Mouse (Mus musculus) forebrain, embryonic 15.5 days (tissue): ENCODE results near the gene Crlf3. TPM values are rescaled to one million over a fixed set of nuclear protein-coding genes. Genes with fewer than 3 reads are reported as not detected.
"Not testable (repeated sequence)": the region's sequence is repeated elsewhere in the genome, so short reads cannot be mapped to it uniquely, and the experiment has no call there.

Experiments
- ATAC-seq: fragments of 200-750 bp; cut with Nextera tagmentation; replicated peaks from 2 replicates; pipeline ENCODE4 v1.8.0; 2017; ENCODE audit warnings: mild to moderate bottlenecking, moderate TSS enrichment, moderate library complexity
- H3K27ac ChIP-seq: fragments of 300-500 bp; sonication (generic); replicated peaks from 2 replicates; pipeline ENCODE4 v1.5.1; 2015; ENCODE audit warnings: mild to moderate bottlenecking, inconsistent platforms
- H3K27me3 ChIP-seq: fragments of 300-500 bp; sonication (generic); 2 replicates; pipeline ENCODE4 v1.6.1; 2015; ENCODE audit warnings: inconsistent platforms
- H3K36me3 ChIP-seq: fragments of 300-500 bp; sonication (generic); 2 replicates; pipeline ENCODE4 v1.6.1; 2015; ENCODE audit warnings: mild to moderate bottlenecking, inconsistent platforms
- H3K4me1 ChIP-seq: fragments of 300-500 bp; sonication (generic); 2 replicates; pipeline ENCODE4 v1.6.1; 2015; ENCODE audit warnings: inconsistent platforms
- H3K4me2 ChIP-seq: fragments of 300-500 bp; sonication (generic); replicated peaks from 2 replicates; pipeline ENCODE4 v1.6.1; 2015; ENCODE audit warnings: mild to moderate bottlenecking, inconsistent platforms
- H3K4me3 ChIP-seq: fragments of 300-500 bp; sonication (generic); 2 replicates; pipeline ENCODE4 v1.5.1; 2015; ENCODE audit warnings: mild to moderate bottlenecking, inconsistent platforms
- H3K9ac ChIP-seq: fragments of 300-500 bp; sonication (generic); replicated peaks from 2 replicates; pipeline ENCODE4 v1.6.1; 2015; ENCODE audit warnings: mild to moderate bottlenecking, inconsistent platforms
- H3K9me3 ChIP-seq: fragments of 300-500 bp; sonication (generic); 2 replicates; pipeline ENCODE4 v1.6.1; 2016; ENCODE audit warnings: inconsistent platforms
- WGBS: fragments of 180-500 bp; shearing (Covaris S2); methylation state at CpG from one replicate; pipeline ENCODE4 v1.1.7; 2015; ENCODE audit warnings: mixed read lengths; 5-methylcytosine and 5-hydroxymethylcytosine counted together
- polyA plus RNA-seq: library from polyadenylated mRNA; unstranded; fragments of >200 nt; fragmentation: Nextera tagmentation; extraction: Ambion mirVana; gene quantifications from 2 replicates; pipeline ENCODE4 v1.2.1, GENCODE M21; 2015

The Crlf3 gene
- polyA plus RNA-seq, 1 experiment from 2014 or later = 19.6 TPM

- Histone ChIP-seq H3K4me1 (peaks cover 17% of the 10 kb centered on the region), H3K9ac (no peak overlapping the region), H3K9me3 (no peaks in the 10 kb centered on the region), H3K4me3 (peak overlapping the region; percentile 62; the same call in 1 of the 2 replicates), H3K4me2 (peak overlapping the region; percentile 75; the same call in 1 of the 2 replicates), H3K27me3 (no peaks in the 10 kb centered on the region), H3K27ac (no peak overlapping the region; the same call in 1 of the 2 replicates), H3K36me3 (no peaks in the 10 kb centered on the region)
- 88% methylated on average over 7 of the region's 7 CpGs for whole genome bisulfite sequencing
- ATAC-seq = no peak
These were observed 1.1 kb upstream of the Crlf3 start for GRCm38 (mm10) chr11:80081786-80082319.

GRCm38 (mm10) chr11:80080381-80080825, 388 bp downstream of the Crlf3 start:
- H3K27me3 ChIP-seq = no peaks in the 10 kb centered on the region
- peak overlapping the region; percentile 75 for H3K4me2 ChIP-seq
- peak; percentile 79 for ATAC-seq
- H3K27ac ChIP-seq = peak overlapping the region; percentile 80
- peaks cover 17% of the 10 kb centered on the region for H3K4me1 ChIP-seq
- H3K9me3 ChIP-seq = no peaks in the 10 kb centered on the region
- H3K9ac ChIP-seq = peak overlapping the region; percentile 68
- peak overlapping the region; percentile 62 for H3K4me3 ChIP-seq
- WGBS = 0% methylated on average over 32 of the region's 32 CpGs
- no peaks in the 10 kb centered on the region for H3K36me3 ChIP-seq

GRCm38 (mm10) chr11:80079751-80080150, 1.0 kb downstream of the Crlf3 start:
- no peak for ATAC-seq
- Histone ChIP-seq H3K4me3 (peak overlapping the region; percentile 62), H3K27ac (no peak overlapping the region), H3K9ac (no peak overlapping the region), H3K4me2 (peak overlapping the region; percentile 75), H3K9me3 (no peaks in the 10 kb centered on the region), H3K36me3 (no peaks in the 10 kb centered on the region), H3K4me1 (peaks cover 17% of the 10 kb centered on the region), H3K27me3 (no peaks in the 10 kb centered on the region)
- WGBS = 73% methylated on average over 6 of the region's 6 CpGs

GRCm38 (mm10) chr11:80078831-80079230, 2.0 kb downstream of the Crlf3 start:
- no peak overlapping the region for H3K4me3 ChIP-seq
- H3K4me2 ChIP-seq = no peak overlapping the region
- no peak overlapping the region for H3K9ac ChIP-seq
- peaks cover 17% of the 10 kb centered on the region for H3K4me1 ChIP-seq
- no peak overlapping the region for H3K27ac ChIP-seq
- no peaks in the 10 kb centered on the region for H3K9me3 ChIP-seq
- no peaks in the 10 kb centered on the region for H3K36me3 ChIP-seq
- H3K27me3 ChIP-seq = no peaks in the 10 kb centered on the region
- 18% methylated on average over 1 of the region's 1 CpGs for WGBS
- ATAC-seq = no peak

GRCm38 (mm10) chr11:80077784-80078545, 2.8 kb downstream of the Crlf3 start:
- no peaks in the 10 kb centered on the region for H3K9me3 ChIP-seq
- H3K27ac ChIP-seq = no peak overlapping the region
- no peaks in the 10 kb centered on the region for H3K27me3 ChIP-seq
- H3K36me3 ChIP-seq = no peaks in the 10 kb centered on the region
- ATAC-seq = no peak
- no peak overlapping the region for H3K9ac ChIP-seq
- H3K4me3 ChIP-seq = no peak overlapping the region
- H3K4me1 ChIP-seq = peaks cover 17% of the 10 kb centered on the region
- H3K4me2 ChIP-seq = no peak overlapping the region
- WGBS = 58% methylated on average over 14 of the region's 14 CpGs

GRCm38 (mm10) chr11:80075608-80076277, 5.0 kb downstream of the Crlf3 start:
- Histone ChIP-seq H3K4me1 (peaks cover 10% of the 10 kb centered on the region), H3K27me3 (no peaks in the 10 kb centered on the region), H3K9ac (no peak overlapping the region), H3K9me3 (no peaks in the 10 kb centered on the region), H3K4me3 (no peak overlapping the region), H3K4me2 (no peak overlapping the region), H3K27ac (no peak overlapping the region), H3K36me3 (no peaks in the 10 kb centered on the region)
- ATAC-seq = no peak
- 98% methylated on average over 5 of the region's 5 CpGs for WGBS

- ATAC-seq = no peak
- H3K27ac ChIP-seq = no peak overlapping the region
- no peak overlapping the region for H3K4me2 ChIP-seq
- no peaks in the 10 kb centered on the region; the same call in 1 of the 2 replicates for H3K4me1 ChIP-seq
- H3K4me3 ChIP-seq = no peak overlapping the region
- no peaks in the 10 kb centered on the region for H3K9me3 ChIP-seq
- H3K36me3 ChIP-seq = no peaks in the 10 kb centered on the region
- 93% methylated on average over 3 of the region's 3 CpGs for WGBS
- H3K27me3 ChIP-seq = no peaks in the 10 kb centered on the region
- no peak overlapping the region for H3K9ac ChIP-seq
These were observed 8.4 kb downstream of the Crlf3 start for GRCm38 (mm10) chr11:80072365-80072764.

- 98% methylated on average over 2 of the region's 2 CpGs for WGBS
- H3K27me3 ChIP-seq = no peaks in the 10 kb centered on the region
- H3K4me1 ChIP-seq = no peaks in the 10 kb centered on the region; the same call in 1 of the 2 replicates
- H3K4me2 ChIP-seq = no peak overlapping the region
- no peak overlapping the region for H3K27ac ChIP-seq
- no peaks in the 10 kb centered on the region for H3K36me3 ChIP-seq
- H3K9me3 ChIP-seq = no peaks in the 10 kb centered on the region
- H3K9ac ChIP-seq = no peak overlapping the region
- ATAC-seq = no peak
- no peak overlapping the region for H3K4me3 ChIP-seq
These were observed 9.8 kb downstream of the Crlf3 start for GRCm38 (mm10) chr11:80071039-80071438.

GRCm38 (mm10) chr11:80069815-80070214, 11.0 kb downstream of the Crlf3 start:
- no peak for ATAC-seq

GRCm38 (mm10) chr11:80067558-80067957, 13.2 kb downstream of the Crlf3 start:
- Histone ChIP-seq H3K4me2 (no peak overlapping the region), H3K27me3 (no peaks in the 10 kb centered on the region), H3K4me1 (no peaks in the 10 kb centered on the region; the same call in 1 of the 2 replicates), H3K9ac (no peak overlapping the region), H3K4me3 (no peak overlapping the region), H3K9me3 (no peaks in the 10 kb centered on the region), H3K27ac (no peak overlapping the region), H3K36me3 (no peaks in the 10 kb centered on the region)
- 93% methylated on average over 5 of the region's 5 CpGs for WGBS
- ATAC-seq = no peak

More at GRCm38 (mm10) chr11:80069815-80070214, 11.0 kb downstream of the Crlf3 start:
- Histone ChIP-seq H3K9me3 (no peaks in the 10 kb centered on the region), H3K27me3 (no peaks in the 10 kb centered on the region), H3K4me2 (no peak overlapping the region), H3K4me3 (no peak overlapping the region), H3K4me1 (no peaks in the 10 kb centered on the region; the same call in 1 of the 2 replicates), H3K9ac (no peak overlapping the region), H3K27ac (no peak overlapping the region), H3K36me3 (no peaks in the 10 kb centered on the region)
- WGBS = 51% methylated on average over 3 of the region's 3 CpGs

GRCm38 (mm10) chr11:80066373-80066772, 14.4 kb downstream of the Crlf3 start:
- not testable (repeated sequence) for H3K4me1 ChIP-seq, H3K27ac ChIP-seq, H3K36me3 ChIP-seq, H3K9ac ChIP-seq, ATAC-seq, H3K27me3 ChIP-seq, H3K9me3 ChIP-seq, H3K4me3 ChIP-seq, H3K4me2 ChIP-seq
- 88% methylated on average over 4 of the region's 4 CpGs for WGBS

GRCm38 (mm10) chr11:80062159-80062558, 18.6 kb downstream of the Crlf3 start:
- Histone ChIP-seq H3K9me3 (no peaks in the 10 kb centered on the region), H3K4me3 (no peak overlapping the region), H3K9ac (no peak overlapping the region), H3K4me2 (no peak overlapping the region), H3K27ac (no peak overlapping the region), H3K4me1 (no peaks in the 10 kb centered on the region), H3K36me3 (peaks cover 9% of the 10 kb centered on the region; the same call in 1 of the 2 replicates), H3K27me3 (no peaks in the 10 kb centered on the region)
- ATAC-seq = no peak
- WGBS = 19% methylated on average over 4 of the region's 4 CpGs
